Mouse (Mus musculus): ENCODE data around the gene Itga9. TPM values are rescaled to one million over a fixed set of nuclear protein-coding genes. Genes with fewer than 3 reads are reported as not detected.

Gene Itga9
- total RNA-seq, 2 experiments from 2014 or later, result 41.6 to 56.8 TPM

DNA sequence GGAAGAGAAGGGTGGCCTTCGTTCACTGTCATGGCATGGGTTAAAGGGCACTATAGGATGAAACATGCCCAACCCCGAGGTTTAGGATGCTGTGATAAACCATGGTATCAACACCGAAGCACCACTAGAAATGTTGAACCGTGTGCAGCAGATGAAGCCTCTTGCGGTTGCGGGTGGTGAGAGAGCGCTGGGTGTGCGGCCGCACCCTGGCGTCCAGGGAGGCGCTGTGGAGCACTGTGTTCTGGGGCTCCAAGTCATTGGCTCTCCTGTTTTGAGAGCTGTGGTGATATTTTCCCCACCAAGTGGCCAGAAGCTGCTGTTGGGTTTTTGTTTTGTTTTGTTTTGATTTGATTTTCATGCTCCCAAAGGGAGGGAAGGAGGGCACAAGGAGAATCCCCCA, 272.1 kb downstream of the Itga9 start:
- DNase-seq, result no peak

GRCm38 (mm10) chr9:118881281-118881945, 274.9 kb downstream of the Itga9 start:
- DNase-seq, result no peak

- DNase-seq, result no peak
Observed at GRCm38 (mm10) chr9:118881946-118882284, 275.4 kb downstream of the Itga9 start.

DNA sequence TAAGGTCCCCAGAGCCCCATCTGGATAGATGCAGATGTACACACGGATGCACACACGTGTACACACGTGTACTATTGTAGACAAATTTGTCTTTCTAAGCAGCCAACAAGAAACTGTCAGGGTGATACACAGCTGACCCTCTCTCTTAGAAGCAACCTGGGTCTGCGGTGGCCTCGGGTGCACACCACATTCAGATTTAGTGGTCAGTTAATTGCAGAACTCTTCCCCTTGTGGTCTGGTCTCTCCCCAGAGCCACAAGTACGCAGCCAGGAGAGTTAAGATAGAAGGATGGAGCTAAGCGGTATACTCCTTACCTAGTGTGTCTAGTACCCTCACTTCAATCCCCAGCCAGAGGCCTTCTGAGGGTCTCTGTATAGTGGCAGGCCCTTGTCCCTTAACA, 276.7 kb downstream of the Itga9 start:
- no peak for DNase-seq

- peak; percentile 61 for DNase-seq
Observed at GRCm38 (mm10) chr9:118885785-118886184, 279.3 kb downstream of the Itga9 start.

DNA sequence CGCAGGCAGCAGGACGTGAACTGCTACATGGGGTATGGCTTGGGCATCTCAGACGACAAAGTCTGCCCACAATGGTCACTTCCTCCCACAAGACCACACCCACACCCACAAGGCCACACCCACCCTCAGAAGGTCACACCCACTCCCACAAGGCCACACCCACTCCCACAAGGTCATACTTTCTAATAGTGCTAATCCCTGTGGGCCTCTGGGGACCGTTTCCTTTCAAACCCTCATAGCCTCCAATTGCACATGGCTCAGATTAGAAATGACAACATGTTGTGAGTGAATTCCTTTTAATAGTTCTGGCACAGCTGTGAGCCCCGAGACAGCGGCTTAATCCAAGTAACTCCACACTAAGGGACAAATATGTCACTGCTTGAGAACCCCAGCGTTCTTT, 280.7 kb downstream of the Itga9 start:
- DNase-seq, result peak; percentile 27

DNA sequence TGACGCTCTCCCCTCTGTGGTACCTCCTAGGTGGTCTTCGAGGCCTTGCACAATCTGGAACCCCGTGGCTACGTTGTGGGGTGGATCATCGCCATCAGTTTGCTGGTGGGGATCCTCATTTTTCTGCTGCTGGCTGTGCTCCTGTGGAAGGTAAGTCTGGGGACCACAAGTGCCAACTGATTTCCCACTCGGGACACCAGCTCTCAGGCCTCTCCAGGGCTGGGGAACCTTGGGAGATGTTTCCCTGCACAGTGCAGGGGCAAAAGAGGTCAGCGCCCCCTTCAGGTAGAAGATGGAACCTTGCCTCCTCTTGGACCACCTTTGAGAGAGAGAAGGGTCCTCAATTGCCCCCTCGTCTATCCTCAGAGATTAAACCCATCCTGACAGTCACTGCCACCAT, 281.2 kb downstream of the Itga9 start:
- DNase-seq, result no peak

DNA sequence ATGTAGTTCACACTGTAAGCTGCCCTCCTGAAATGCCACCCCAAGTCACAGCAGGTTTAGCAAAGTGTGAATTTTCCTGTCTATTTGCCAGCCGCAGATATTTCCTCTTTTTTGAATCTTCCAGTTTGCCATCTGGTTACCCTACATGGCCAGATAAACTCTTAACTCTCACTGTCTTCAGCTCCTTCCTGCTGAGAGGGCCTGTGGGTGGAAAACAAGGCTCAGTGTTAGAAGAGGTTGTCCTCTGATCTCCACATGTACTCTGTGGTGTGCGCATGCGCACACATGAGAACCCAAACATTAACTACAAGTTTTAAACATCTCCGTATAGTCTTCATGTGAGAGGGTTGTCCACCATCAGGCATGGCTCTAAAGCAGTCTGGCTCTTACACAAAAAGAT, 283.7 kb downstream of the Itga9 start:
- no peak for DNase-seq

- peak; percentile 33 for DNase-seq
Observed at GRCm38 (mm10) chr9:118890645-118891044, 284.2 kb downstream of the Itga9 start.

DNA sequence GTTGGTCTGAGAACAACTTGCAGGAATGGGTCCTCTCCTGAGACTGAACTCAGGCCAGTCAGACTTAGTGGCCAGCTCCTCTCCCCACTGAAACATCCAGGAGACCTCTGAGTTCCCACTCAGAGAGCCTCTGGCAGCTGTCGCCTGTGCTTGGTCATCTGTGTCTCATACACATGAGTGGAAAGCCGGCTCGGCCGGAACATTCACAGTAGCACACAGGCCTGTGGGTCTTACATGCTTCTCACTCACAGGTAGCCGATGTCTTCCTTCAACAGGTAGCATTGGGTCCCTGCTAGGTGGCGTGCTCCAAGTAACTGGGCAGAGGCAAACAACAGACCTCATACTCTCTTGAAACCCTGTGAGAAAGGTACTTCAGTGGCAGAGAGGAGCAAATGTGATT, 284.6 kb downstream of the Itga9 start:
- no peak for DNase-seq

DNA sequence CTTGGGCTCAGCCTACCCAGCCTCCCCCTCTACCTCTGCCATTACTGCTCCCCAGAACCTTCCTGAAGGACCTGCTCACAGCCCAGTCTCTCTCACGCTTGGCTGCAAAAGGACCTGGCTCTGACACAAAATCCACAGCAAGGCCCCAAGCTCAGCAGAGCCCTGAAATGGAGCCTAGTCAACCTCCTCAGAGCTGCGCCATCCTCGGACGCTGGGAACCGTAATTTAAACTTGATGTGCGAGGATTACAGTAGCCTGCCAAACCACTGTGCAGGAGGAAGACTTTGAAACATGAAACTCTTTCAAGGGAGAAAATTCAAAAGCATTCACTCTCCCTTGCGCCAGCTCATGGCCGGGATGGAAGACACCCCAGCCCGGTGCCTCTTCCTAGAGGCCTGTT, 285.1 kb downstream of the Itga9 start:
- no peak for DNase-seq

GRCm38 (mm10) chr9:118895101-118895500, 288.6 kb downstream of the Itga9 start:
- no peak for DNase-seq

GRCm38 (mm10) chr9:118900677-118901076, 294.2 kb downstream of the Itga9 start:
- no peak for DNase-seq

GRCm38 (mm10) chr9:118901917-118902316, 295.4 kb downstream of the Itga9 start:
- DNase-seq, result no peak

DNA sequence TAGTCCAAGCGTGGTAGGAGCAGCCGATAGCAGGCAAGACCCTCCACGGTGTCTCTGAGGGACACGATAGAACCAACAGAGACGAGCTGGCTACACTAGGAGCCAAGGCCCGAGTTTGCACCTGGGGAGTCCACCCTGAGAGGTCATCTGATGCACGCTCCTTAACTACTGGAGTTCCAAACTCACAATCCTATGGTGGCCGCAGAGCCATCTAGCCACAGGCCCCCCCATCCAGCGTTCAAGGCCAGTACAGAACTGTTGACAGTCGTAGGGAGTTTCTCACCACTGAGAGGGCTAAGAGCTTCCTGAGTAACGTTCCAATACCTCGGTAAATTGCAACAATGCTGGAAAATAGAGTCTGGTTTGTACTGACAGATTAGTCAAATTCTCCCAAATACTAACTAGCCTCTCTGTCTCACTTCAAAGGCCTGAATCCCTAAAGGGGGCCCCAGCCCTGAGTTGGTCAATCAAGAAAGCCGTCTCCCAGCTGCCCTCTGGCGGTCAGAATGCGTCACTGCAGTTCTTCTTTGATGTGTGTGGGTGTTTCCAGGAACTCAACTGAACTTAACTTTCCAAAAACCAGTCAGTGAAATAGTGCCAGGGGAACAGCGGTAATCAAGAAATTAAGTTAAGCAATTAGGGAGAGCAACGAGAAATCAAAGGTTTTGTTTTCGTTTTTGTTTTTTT, 301.6 kb downstream of the Itga9 start:
- DNase-seq, result peak; percentile 87

DNA sequence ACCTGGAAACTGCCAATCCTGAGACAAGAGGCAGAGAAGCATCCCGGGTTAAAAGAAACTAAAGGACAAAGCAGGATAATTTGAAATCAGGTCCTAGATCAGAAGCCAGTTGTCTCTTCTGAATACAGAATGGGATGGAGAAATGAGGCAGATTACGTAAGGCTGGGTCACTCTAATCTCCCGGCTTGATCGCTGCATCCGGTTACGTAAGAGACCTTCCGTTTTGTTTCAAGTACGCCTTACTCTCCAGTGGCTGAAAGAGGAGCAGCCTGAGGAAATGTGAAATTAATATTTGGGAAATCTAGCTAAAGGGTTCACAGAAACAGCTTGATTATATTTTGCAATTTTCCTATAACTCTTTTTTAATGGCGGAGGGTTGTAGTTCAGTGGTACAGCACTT, 306.6 kb downstream of the Itga9 start:
- no peak for DNase-seq

DNA sequence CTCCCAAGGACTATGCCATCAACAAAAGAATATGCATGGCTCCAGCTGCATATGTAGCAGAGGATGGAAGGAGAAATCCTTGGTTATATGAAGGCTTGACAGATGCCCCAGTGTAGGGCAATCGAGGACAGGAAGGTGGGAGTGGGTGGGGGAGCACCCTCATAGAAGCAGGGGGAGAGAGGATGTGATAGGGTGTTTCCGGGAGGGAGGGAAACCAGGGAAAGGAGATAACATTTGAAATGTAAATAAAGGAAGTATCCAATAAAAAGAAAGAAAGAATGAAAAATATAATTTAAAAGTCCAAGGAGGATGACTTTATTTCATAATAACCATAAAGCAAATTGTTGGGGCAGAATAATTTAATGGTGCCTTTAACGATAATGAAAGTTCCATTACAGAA, 307.1 kb downstream of the Itga9 start:
- no peak for DNase-seq

DNA sequence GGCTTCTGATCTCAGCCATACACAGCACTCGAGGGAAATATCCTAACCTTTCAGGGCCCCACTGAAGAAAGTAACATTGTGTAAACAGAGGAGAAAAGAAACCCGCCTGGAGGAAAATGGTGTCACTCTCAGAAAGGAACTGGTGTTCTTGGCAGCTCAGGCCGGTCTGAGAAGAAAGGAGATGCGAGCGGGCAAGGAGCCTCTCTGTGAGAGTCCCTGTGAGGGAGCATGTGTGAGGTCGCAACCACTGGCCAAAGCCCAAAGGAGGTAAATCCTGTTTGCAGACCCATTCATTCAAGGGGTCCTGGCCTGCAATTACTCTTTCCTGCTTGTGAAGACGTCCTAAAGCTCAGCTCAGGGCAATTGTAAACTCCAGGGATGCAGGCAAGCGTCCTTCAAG, 308.1 kb downstream of the Itga9 start:
- DNase-seq, result no peak

- DNase-seq, result peak; percentile 44
Observed at GRCm38 (mm10) chr9:118915290-118915689, 308.8 kb downstream of the Itga9 start.

DNA sequence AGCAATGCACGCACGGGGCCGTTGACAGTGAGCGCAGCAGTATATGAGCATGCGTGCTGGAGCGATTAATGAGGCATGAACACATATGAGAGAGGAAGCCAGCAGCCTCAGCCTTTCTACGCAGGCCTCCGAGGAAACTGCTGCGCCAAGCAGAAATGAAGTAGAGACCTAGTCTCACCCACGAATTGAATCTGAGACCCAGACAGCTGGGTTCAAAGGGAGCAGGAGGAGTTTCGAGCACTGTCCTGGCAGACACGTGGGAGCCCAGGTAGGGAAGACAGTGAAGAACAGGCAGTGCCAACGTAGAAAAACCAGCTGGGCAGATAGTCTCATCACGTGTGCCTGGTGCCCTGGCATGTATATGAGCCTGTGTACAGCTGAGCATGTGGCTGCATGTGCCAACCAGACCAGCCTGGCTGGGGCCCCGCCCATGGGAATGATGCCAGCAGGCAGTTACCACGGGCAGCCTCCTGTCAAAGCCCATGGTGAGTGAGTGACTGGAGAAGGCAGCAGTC, 313.2 kb downstream of the Itga9 start:
- peak; percentile 58 for DNase-seq

DNA sequence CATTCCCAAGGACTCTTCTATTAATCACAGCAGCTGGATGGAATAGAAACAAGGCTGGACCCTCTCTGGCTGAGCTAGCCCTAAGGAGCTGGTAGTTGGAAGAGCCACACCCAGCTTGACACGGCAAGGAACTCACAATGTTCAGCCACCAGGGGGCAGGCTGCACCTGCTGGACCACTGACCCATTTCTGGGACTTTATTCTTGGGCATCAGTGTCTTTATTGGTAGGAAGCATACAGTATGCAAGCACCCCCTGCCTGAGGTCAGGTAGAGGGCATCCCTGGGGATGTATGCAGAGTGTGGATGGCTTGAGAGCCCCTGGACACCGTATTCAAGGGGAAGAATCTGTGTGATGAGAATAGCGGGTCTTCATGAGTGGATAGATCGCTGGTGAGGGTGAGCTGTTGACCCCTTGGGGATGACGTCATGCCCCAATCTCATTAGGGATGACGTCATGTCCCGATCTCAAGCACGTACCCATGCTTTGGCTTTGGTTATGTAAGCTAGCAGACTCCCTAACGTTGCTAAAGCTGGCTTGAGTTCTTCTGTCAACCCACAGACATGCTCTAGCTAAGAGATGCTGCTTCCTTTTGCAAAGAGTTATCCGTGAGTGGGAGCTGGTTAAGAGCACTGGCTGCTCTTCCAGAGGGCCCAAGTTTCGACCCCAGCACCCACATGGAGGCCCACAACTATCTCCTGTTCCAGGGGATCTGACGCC, 314.5 kb downstream of the Itga9 start:
- DNase-seq, result peak; percentile 91

- no peak for DNase-seq
Observed at GRCm38 (mm10) chr9:118921926-118922325, 315.4 kb downstream of the Itga9 start.

GRCm38 (mm10) chr9:118924554-118925085, 318.1 kb downstream of the Itga9 start:
- no peak for DNase-seq
